Mouse (Mus musculus): ENCODE measurements around the gene Kcna2. TPM values are rescaled to one million over a fixed set of nuclear protein-coding genes. Genes with fewer than 3 reads are reported as not detected.

The Kcna2 gene
- polyA plus RNA-seq, 1 experiment: 1.9 TPM

GRCm38 (mm10) chr3:107076658-107077057 is 24.3 kb upstream of the Kcna2 start:
- Histone ChIP-seq H3K4me1 (ENCODE audit: control insufficient read depth, insufficient read depth, low read length) (no peaks in the 10 kb centered on the region; the same call in 1 of the 2 replicates), H3K27ac (ENCODE audit: control insufficient read depth, insufficient read depth, low read depth, low read length, poor library complexity) (no peak overlapping the region), H3K4me3 (replicated peaks; ENCODE audit: control insufficient read depth, low read depth, low read length) (no peak overlapping the region)
- WGBS: 63% methylated on average over 3 of the region's 3 CpGs
- TF ChIP-seq CTCF (IDR thresholded peaks at IDR 0.05; ENCODE audit: control insufficient read depth, insufficient read depth, low read length) (no peak), POLR2A (IDR thresholded peaks at IDR 0.05; ENCODE audit: borderline replicate concordance, control insufficient read depth, low read depth, low read length) (no peak)

- WGBS: 76% methylated on average over 2 of the region's 2 CpGs
- Histone ChIP-seq H3K27ac (ENCODE audit: control insufficient read depth, insufficient read depth, low read depth, low read length, poor library complexity) (no peak overlapping the region), H3K4me3 (replicated peaks; ENCODE audit: control insufficient read depth, low read depth, low read length) (no peak overlapping the region), H3K4me1 (ENCODE audit: control insufficient read depth, insufficient read depth, low read length) (no peaks in the 10 kb centered on the region; the same call in 1 of the 2 replicates)
- TF ChIP-seq CTCF (IDR thresholded peaks at IDR 0.05; ENCODE audit: control insufficient read depth, insufficient read depth, low read length): no peak
- no peak for TF ChIP-seq POLR2A (IDR thresholded peaks at IDR 0.05; ENCODE audit: borderline replicate concordance, control insufficient read depth, low read depth, low read length)
These were observed 23.8 kb upstream of the Kcna2 start for GRCm38 (mm10) chr3:107077101-107077500.

DNA sequence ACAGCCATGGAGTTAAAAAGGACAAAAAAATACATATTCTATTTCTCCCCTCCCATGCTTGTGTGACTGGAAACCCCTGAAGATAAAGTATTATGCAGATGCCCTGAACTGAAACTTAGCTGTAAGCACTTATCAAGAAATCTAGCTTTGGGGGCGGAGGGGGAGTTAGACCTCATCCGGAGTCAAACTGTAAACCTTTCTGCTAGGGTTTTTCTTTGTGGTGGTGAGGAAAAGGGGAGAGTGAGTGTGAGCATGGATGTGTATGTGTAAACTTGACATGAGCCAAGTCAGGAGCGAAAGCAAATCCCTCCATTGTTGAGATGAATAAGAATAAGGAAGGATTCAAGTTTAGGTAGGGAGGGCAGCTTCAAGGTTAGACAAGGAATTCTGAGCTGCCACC is 20.1 kb upstream of the Kcna2 start:
- Histone ChIP-seq H3K4me3 (replicated peaks; ENCODE audit: control insufficient read depth, low read depth, low read length) (no peak overlapping the region), H3K27ac (ENCODE audit: control insufficient read depth, insufficient read depth, low read depth, low read length, poor library complexity) (no peak overlapping the region), H3K4me1 (ENCODE audit: control insufficient read depth, insufficient read depth, low read length) (no peaks in the 10 kb centered on the region; the same call in 1 of the 2 replicates)
- TF ChIP-seq POLR2A (IDR thresholded peaks at IDR 0.05; ENCODE audit: borderline replicate concordance, control insufficient read depth, low read depth, low read length) (no peak), CTCF (IDR thresholded peaks at IDR 0.05; ENCODE audit: control insufficient read depth, insufficient read depth, low read length) (no peak)
- WGBS: 23% methylated on average over 3 of the region's 3 CpGs

- no peaks in the 10 kb centered on the region; the same call in 1 of the 2 replicates for H3K4me1 ChIP-seq (ENCODE audit: control insufficient read depth, insufficient read depth, low read length)
- 13% methylated on average over 3 of the region's 3 CpGs for WGBS
- H3K4me3 ChIP-seq (replicated peaks; ENCODE audit: control insufficient read depth, low read depth, low read length): no peak overlapping the region
- TF ChIP-seq POLR2A (IDR thresholded peaks at IDR 0.05; ENCODE audit: borderline replicate concordance, control insufficient read depth, low read depth, low read length) (no peak), CTCF (IDR thresholded peaks at IDR 0.05; ENCODE audit: control insufficient read depth, insufficient read depth, low read length) (no peak)
- no peak overlapping the region for H3K27ac ChIP-seq (ENCODE audit: control insufficient read depth, insufficient read depth, low read depth, low read length, poor library complexity)
These were observed 19.7 kb upstream of the Kcna2 start for GRCm38 (mm10) chr3:107081227-107081626.

DNA sequence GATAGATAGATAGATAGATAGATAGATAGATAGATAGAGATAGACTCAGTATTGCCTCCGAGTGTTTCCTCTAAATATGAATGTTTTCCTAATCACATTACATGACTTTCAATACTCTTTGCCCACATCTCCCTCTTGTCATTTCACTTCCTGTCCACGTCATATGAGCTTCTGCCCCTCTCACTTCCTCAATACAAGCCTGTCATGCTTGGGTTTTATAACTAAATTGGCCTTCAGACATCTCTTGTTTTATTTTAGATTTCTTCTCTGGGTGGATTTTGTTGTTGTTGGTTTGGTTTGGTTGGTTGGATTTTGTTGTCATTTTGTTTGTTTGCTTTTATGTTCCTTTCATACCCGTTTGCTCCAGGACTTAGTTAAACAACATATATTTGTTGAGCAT is 16.4 kb upstream of the Kcna2 start:
- no peak for TF ChIP-seq CTCF (IDR thresholded peaks at IDR 0.05; ENCODE audit: control insufficient read depth, insufficient read depth, low read length)
- TF ChIP-seq POLR2A (IDR thresholded peaks at IDR 0.05; ENCODE audit: borderline replicate concordance, control insufficient read depth, low read depth, low read length): no peak
- 35% methylated on average over 3 of the region's 3 CpGs for WGBS
- H3K4me3 ChIP-seq (replicated peaks; ENCODE audit: control insufficient read depth, low read depth, low read length): no peak overlapping the region
- H3K4me1 ChIP-seq (ENCODE audit: control insufficient read depth, insufficient read depth, low read length): no peaks in the 10 kb centered on the region
- H3K27ac ChIP-seq (ENCODE audit: control insufficient read depth, insufficient read depth, low read depth, low read length, poor library complexity): no peak overlapping the region

GRCm38 (mm10) chr3:107087410-107087809 is 13.5 kb upstream of the Kcna2 start:
- H3K27ac ChIP-seq (ENCODE audit: control insufficient read depth, insufficient read depth, low read depth, low read length, poor library complexity): no peak overlapping the region
- TF ChIP-seq CTCF (IDR thresholded peaks at IDR 0.05; ENCODE audit: control insufficient read depth, insufficient read depth, low read length): no peak
- no peak for TF ChIP-seq POLR2A (IDR thresholded peaks at IDR 0.05; ENCODE audit: borderline replicate concordance, control insufficient read depth, low read depth, low read length)
- 63% methylated on average over 4 of the region's 4 CpGs for WGBS
- H3K4me3 ChIP-seq (replicated peaks; ENCODE audit: control insufficient read depth, low read depth, low read length): no peak overlapping the region
- H3K4me1 ChIP-seq (ENCODE audit: control insufficient read depth, insufficient read depth, low read length): no peaks in the 10 kb centered on the region

DNA sequence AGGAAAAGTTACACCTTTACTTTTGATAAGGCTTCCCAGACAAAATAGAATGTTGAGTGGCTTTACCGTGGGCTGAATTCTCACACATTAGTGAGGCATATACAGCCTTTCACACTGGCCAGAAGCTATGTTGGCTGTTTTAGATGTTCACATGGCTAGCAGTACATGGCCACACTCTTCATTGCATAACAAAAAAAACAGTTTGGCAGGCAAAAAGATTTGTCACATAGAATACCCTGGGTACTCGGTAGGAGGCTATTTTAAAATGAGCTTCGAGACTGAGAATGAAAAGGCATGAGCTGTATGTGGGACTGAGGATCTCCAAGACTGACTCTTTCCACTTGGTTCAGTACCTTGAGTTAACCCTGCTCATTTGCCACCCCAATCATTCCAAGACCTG is 12.1 kb upstream of the Kcna2 start:
- 78% methylated on average over 3 of the region's 3 CpGs for WGBS
- Histone ChIP-seq H3K4me1 (ENCODE audit: control insufficient read depth, insufficient read depth, low read length) (no peaks in the 10 kb centered on the region), H3K27ac (ENCODE audit: control insufficient read depth, insufficient read depth, low read depth, low read length, poor library complexity) (no peak overlapping the region), H3K4me3 (replicated peaks; ENCODE audit: control insufficient read depth, low read depth, low read length) (no peak overlapping the region)
- TF ChIP-seq POLR2A (IDR thresholded peaks at IDR 0.05; ENCODE audit: borderline replicate concordance, control insufficient read depth, low read depth, low read length): no peak
- no peak for TF ChIP-seq CTCF (IDR thresholded peaks at IDR 0.05; ENCODE audit: control insufficient read depth, insufficient read depth, low read length)

DNA sequence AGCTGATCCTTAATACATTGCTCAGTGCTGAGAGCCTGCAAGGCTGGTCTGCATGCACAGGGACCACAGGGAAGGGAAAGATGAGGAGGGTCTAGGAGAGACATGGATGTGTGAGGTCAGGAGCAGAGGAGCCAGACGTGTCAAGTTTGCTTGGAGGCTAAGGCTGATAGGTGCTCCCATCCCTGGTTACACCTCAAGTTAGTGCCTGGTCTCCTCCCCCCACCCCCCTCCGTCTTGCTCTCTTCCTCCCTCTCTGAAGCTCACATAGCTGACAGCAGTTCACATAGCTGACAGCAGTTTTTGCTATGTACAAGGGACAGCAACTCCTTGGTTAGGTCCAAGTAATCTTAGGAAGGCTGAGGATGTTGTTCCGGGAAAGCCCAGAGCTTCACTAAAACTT is 11.5 kb upstream of the Kcna2 start:
- H3K4me1 ChIP-seq (ENCODE audit: control insufficient read depth, insufficient read depth, low read length): no peaks in the 10 kb centered on the region
- H3K27ac ChIP-seq (ENCODE audit: control insufficient read depth, insufficient read depth, low read depth, low read length, poor library complexity): no peak overlapping the region
- H3K4me3 ChIP-seq (replicated peaks; ENCODE audit: control insufficient read depth, low read depth, low read length): no peak overlapping the region
- 72% methylated on average over 3 of the region's 3 CpGs for WGBS
- TF ChIP-seq CTCF (IDR thresholded peaks at IDR 0.05; ENCODE audit: control insufficient read depth, insufficient read depth, low read length) (no peak), POLR2A (IDR thresholded peaks at IDR 0.05; ENCODE audit: borderline replicate concordance, control insufficient read depth, low read depth, low read length) (no peak)

DNA sequence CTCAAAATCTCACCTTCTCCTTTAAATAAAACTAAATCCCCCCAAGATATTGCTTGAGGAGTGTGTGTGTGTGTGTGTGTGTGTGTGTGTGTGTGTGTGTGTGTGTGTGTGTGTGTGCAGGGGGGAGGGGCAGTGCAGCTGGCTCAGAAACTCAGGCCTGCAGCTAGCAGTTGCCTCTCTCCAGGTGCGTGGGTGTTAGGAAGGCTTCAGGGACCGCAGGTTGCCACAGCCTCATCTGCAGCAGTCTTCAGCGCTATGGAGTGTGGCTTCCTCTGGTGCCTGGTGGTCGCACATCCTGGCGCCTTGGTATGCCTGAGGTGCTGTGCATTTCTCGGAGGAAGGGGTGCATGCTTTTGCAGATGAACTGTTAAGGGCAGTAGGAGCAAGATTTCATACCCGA is 10.9 kb upstream of the Kcna2 start:
- WGBS: 22% methylated on average over 7 of the region's 7 CpGs
- H3K4me1 ChIP-seq (ENCODE audit: control insufficient read depth, insufficient read depth, low read length): no peaks in the 10 kb centered on the region
- TF ChIP-seq CTCF (IDR thresholded peaks at IDR 0.05; ENCODE audit: control insufficient read depth, insufficient read depth, low read length) (no peak), POLR2A (IDR thresholded peaks at IDR 0.05; ENCODE audit: borderline replicate concordance, control insufficient read depth, low read depth, low read length) (no peak)
- H3K27ac ChIP-seq (ENCODE audit: control insufficient read depth, insufficient read depth, low read depth, low read length, poor library complexity): no peak overlapping the region
- no peak overlapping the region for H3K4me3 ChIP-seq (replicated peaks; ENCODE audit: control insufficient read depth, low read depth, low read length)
